Mouse (Mus musculus): Measurements from ENCODE around the gene C1qa. TPM values are rescaled to one million over a fixed set of nuclear protein-coding genes. Genes with fewer than 3 reads are reported as not detected.
A peak's percentile ranks its signal among the peaks of the same experiment; 100 is the strongest.

Gene C1qa
- total RNA-seq (2015) (0.22 and 0.57 TPM in 2 replicates), total RNA-seq (2017) (1.2 TPM in 1 of 2 replicates, not detected in the other)

GRCm38 (mm10) chr4:136898637-136899036 lies at the start of gene C1qa:
Gene C1qa, minus strand, starts transcription at chr4:136898803.
- no peak for ATAC-seq (replicated peaks; ENCODE audit: poor library complexity)

GRCm38 (mm10) chr4:136945397-136945796 lies 46.8 kb upstream of the C1qa start:
- ATAC-seq (replicated peaks; ENCODE audit: poor library complexity), result no peak

GRCm38 (mm10) chr4:136944558-136945350 lies 46.2 kb upstream of the C1qa start:
- ATAC-seq (replicated peaks; ENCODE audit: poor library complexity), result no peak

- no peak for ATAC-seq (replicated peaks; ENCODE audit: poor library complexity)
Measured at GRCm38 (mm10) chr4:136943175-136943574, 44.6 kb upstream of the C1qa start.

GRCm38 (mm10) chr4:136942761-136943160 lies 44.2 kb upstream of the C1qa start:
- no peak for ATAC-seq (replicated peaks; ENCODE audit: poor library complexity)

GRCm38 (mm10) chr4:136937935-136938334 lies 39.3 kb upstream of the C1qa start:
- ATAC-seq (replicated peaks; ENCODE audit: poor library complexity), result no peak

GRCm38 (mm10) chr4:136937344-136937743 lies 38.7 kb upstream of the C1qa start:
- ATAC-seq (replicated peaks; ENCODE audit: poor library complexity), result no peak

- no peak for ATAC-seq (replicated peaks; ENCODE audit: poor library complexity)
Measured at GRCm38 (mm10) chr4:136934746-136935613, 36.4 kb upstream of the C1qa start.

- ATAC-seq (replicated peaks; ENCODE audit: poor library complexity), result peak; percentile 66
Measured at GRCm38 (mm10) chr4:136930474-136930873, 31.9 kb upstream of the C1qa start.

- ATAC-seq (replicated peaks; ENCODE audit: poor library complexity), result no peak
Measured at GRCm38 (mm10) chr4:136928928-136929327, 30.3 kb upstream of the C1qa start.

- ATAC-seq (replicated peaks; ENCODE audit: poor library complexity), result no peak
Measured at GRCm38 (mm10) chr4:136925804-136926203, 27.2 kb upstream of the C1qa start.

GRCm38 (mm10) chr4:136924529-136924928 lies 25.9 kb upstream of the C1qa start:
- ATAC-seq (replicated peaks; ENCODE audit: poor library complexity), result peak; percentile 83

- no peak for ATAC-seq (replicated peaks; ENCODE audit: poor library complexity)
Measured at GRCm38 (mm10) chr4:136919526-136919925, 20.9 kb upstream of the C1qa start.

GRCm38 (mm10) chr4:136918834-136919233 lies 20.2 kb upstream of the C1qa start:
- no peak for ATAC-seq (replicated peaks; ENCODE audit: poor library complexity)

GRCm38 (mm10) chr4:136917165-136917524 lies 18.5 kb upstream of the C1qa start:
- ATAC-seq (replicated peaks; ENCODE audit: poor library complexity), result no peak

- ATAC-seq (replicated peaks; ENCODE audit: poor library complexity), result no peak
Measured at GRCm38 (mm10) chr4:136916359-136917164, 18.0 kb upstream of the C1qa start.

GRCm38 (mm10) chr4:136912841-136913240 lies 14.2 kb upstream of the C1qa start:
- no peak for ATAC-seq (replicated peaks; ENCODE audit: poor library complexity)

- ATAC-seq (replicated peaks; ENCODE audit: poor library complexity), result no peak
Measured at GRCm38 (mm10) chr4:136911804-136912203, 13.2 kb upstream of the C1qa start.

GRCm38 (mm10) chr4:136911211-136911646 lies 12.6 kb upstream of the C1qa start:
- ATAC-seq (replicated peaks; ENCODE audit: poor library complexity), result no peak

- ATAC-seq (replicated peaks; ENCODE audit: poor library complexity), result no peak
Measured at GRCm38 (mm10) chr4:136907809-136908208, 9.2 kb upstream of the C1qa start.

GRCm38 (mm10) chr4:136907033-136907432 lies 8.4 kb upstream of the C1qa start:
- peak; percentile 93 for ATAC-seq (replicated peaks; ENCODE audit: poor library complexity)

All from megakaryocyte progenitor cell, adult 5-6 weeks (primary cell).